Mouse (Mus musculus) c-Kit-positive CD71-positive TER-119-positive erythroid progenitor cells, embryonic 14.5 days (primary cell): Measurements from ENCODE around the gene Ppip5k1.

ENCODE experiments used
- DNase-seq: peaks from one replicate; pipeline ENCODE4 v3.0.0-alpha.2; 2013; ENCODE audit warnings: low spot score

Ppip5k1 gene

GRCm38 (mm10) chr2:121298131-121298530 lies 57.1 kb downstream of the Ppip5k1 start:
- DNase-seq = no peak

- DNase-seq = no peak
Measured at GRCm38 (mm10) chr2:121297701-121298100, 57.5 kb downstream of the Ppip5k1 start.

GRCm38 (mm10) chr2:121296754-121297231 lies 58.4 kb downstream of the Ppip5k1 start:
- no peak for DNase-seq

- DNase-seq = no peak
Measured at GRCm38 (mm10) chr2:121295608-121296571, 59.3 kb downstream of the Ppip5k1 start.

- DNase-seq = no peak
Measured at GRCm38 (mm10) chr2:121294753-121295607, 60.2 kb downstream of the Ppip5k1 start.

- DNase-seq = no peak
Measured at GRCm38 (mm10) chr2:121294182-121294581, 61.0 kb downstream of the Ppip5k1 start.

- no peak for DNase-seq
Measured at GRCm38 (mm10) chr2:121292316-121293013, 62.7 kb downstream of the Ppip5k1 start.

GRCm38 (mm10) chr2:121289730-121290540 lies 65.3 kb downstream of the Ppip5k1 start:
- no peak for DNase-seq

GRCm38 (mm10) chr2:121288901-121289729 lies 66.1 kb downstream of the Ppip5k1 start, which contains the start of gene Map1a:
Gene Map1a, plus strand, starts transcription at chr2:121289600.
- peak; percentile 87 for DNase-seq

GRCm38 (mm10) chr2:121287850-121288249 lies 67.3 kb downstream of the Ppip5k1 start:
- DNase-seq = no peak

- no peak for DNase-seq
Measured at GRCm38 (mm10) chr2:121271928-121272516, 83.2 kb downstream of the Ppip5k1 start.

- DNase-seq = peak; percentile 92
Measured at GRCm38 (mm10) chr2:121271236-121271927, 83.8 kb downstream of the Ppip5k1 start, which contains the start of gene Trp53bp1. Gene Trp53bp1, minus strand, starts transcription at chr2:121271407.

GRCm38 (mm10) chr2:121270521-121271235 lies 84.5 kb downstream of the Ppip5k1 start:
- DNase-seq = no peak

- DNase-seq = no peak
Measured at GRCm38 (mm10) chr2:121268446-121268845, 86.8 kb downstream of the Ppip5k1 start.
